21 mouse cellular contexts compared by ENCODE assay signal in genomic region chr4:83973162-83973561, GRCm38 (mm10).
"Had no signal": no experiment of that assay in that cellular context is flagged by ENCODE, and none has a peak within 500 bp of the region (broad histone marks: within the 10 kb centered on the region; RNA-seq: fewer than 3 reads in every experiment).

No protein-coding gene starts in this region.

- H3K9ac ChIP-seq: kidney, embryonic 15.5 days; limb, embryonic 12.5 days; limb, embryonic 15.5 days; liver, embryonic 14.5 days; liver, postnatal 0 days; lung, embryonic 14.5 days; neural tube, embryonic 13.5 days had no signal

- H3K4me2 ChIP-seq: kidney, embryonic 15.5 days; limb, embryonic 12.5 days; limb, embryonic 15.5 days; liver, embryonic 11.5 days; lung, embryonic 14.5 days; neural tube, embryonic 13.5 days had no signal

- H3K36me3 ChIP-seq: kidney, embryonic 15.5 days; limb, embryonic 12.5 days; limb, embryonic 15.5 days; midbrain, embryonic 10.5 days; neural tube, embryonic 13.5 days had no signal

- ATAC-seq: liver, postnatal 0 days had no signal

- DNase-seq: kidney, adult 11 months; kidney, adult 8-10 months; kidney, postnatal 10 days; kidney, postnatal 4 days; left cerebral cortex, postnatal 4 days; liver, postnatal 0 days; lung, embryonic 14.5 days; lung, postnatal 10 days; lung, postnatal 36 days; midbrain, embryonic 14.5 days; thymus, adult 2 months; thymus, postnatal 25 days had no signal

- H3K4me3 ChIP-seq: kidney, embryonic 15.5 days; limb, embryonic 12.5 days; limb, embryonic 15.5 days; midbrain, embryonic 10.5 days; neural tube, embryonic 13.5 days had no signal

- H3K27ac ChIP-seq: kidney, embryonic 15.5 days; limb, embryonic 12.5 days; limb, embryonic 15.5 days; liver, embryonic 14.5 days; midbrain, embryonic 10.5 days; neural tube, embryonic 13.5 days; stomach, postnatal 0 days had no signal

- H3K9me3 ChIP-seq: kidney, embryonic 15.5 days; limb, embryonic 12.5 days; limb, embryonic 15.5 days; megakaryocyte, embryonic 14.5 days; midbrain, embryonic 10.5 days; neural tube, embryonic 13.5 days had no signal

- H3K27me3 ChIP-seq: kidney, embryonic 15.5 days; limb, embryonic 12.5 days; limb, embryonic 15.5 days had no signal
